In genomic region chr1:92733732-92734131, GRCm38 (mm10) we compare ENCODE assay signal across 25 mouse cellular contexts.
DNase-seq lines count a peak whose midpoint lies in the region; ATAC-seq lines count a peak whose summit lies in the region.
"Had no signal": no experiment of that assay in that cellular context is flagged by ENCODE, and none has a peak within 500 bp of the region (broad histone marks: within the 10 kb centered on the region; RNA-seq: fewer than 3 reads in every experiment).

No protein-coding gene starts in this region.

- 27% methylated on average over 8 of the region's 8 CpGs for WGBS in hindbrain, embryonic 13.5 days
- 58% methylated on average over 8 of the region's 8 CpGs for WGBS in hindbrain, embryonic 10.5 days
- WGBS in midbrain, embryonic 14.5 days: 28% methylated on average over 8 of the region's 8 CpGs
- 24% methylated on average over 8 of the region's 8 CpGs for WGBS in midbrain, embryonic 16.5 days
- WGBS in forebrain, embryonic 14.5 days: 8% methylated on average over 8 of the region's 8 CpGs

- no peak overlapping the region for H3K9ac ChIP-seq in hindbrain, embryonic 13.5 days
- H3K9ac ChIP-seq in midbrain, embryonic 14.5 days (replicated peaks; ENCODE audit: low read length): no peak overlapping the region
- no peak overlapping the region for H3K9ac ChIP-seq in midbrain, embryonic 16.5 days (ENCODE audit: low read depth, low read length)
- no peak overlapping the region for H3K9ac ChIP-seq in forebrain, embryonic 14.5 days (ENCODE audit: low read length)
- H3K9ac ChIP-seq: heart, embryonic 12.5 days; limb, embryonic 12.5 days; lung, embryonic 15.5 days; neural tube, embryonic 13.5 days; stomach, embryonic 15.5 days had no signal

- peaks cover 47% of the 10 kb centered on the region for H3K4me1 ChIP-seq in hindbrain, embryonic 13.5 days (replicated peaks)
- peaks cover 41% of the 10 kb centered on the region for H3K4me1 ChIP-seq in hindbrain, embryonic 10.5 days (replicated peaks)
- peaks cover 23% of the 10 kb centered on the region; the same call in 1 of the 2 replicates for H3K4me1 ChIP-seq in midbrain, embryonic 14.5 days (ENCODE audit: control insufficient read depth, insufficient read depth, low read length)
- peaks cover 17% of the 10 kb centered on the region for H3K4me1 ChIP-seq in midbrain, embryonic 16.5 days (ENCODE audit: control insufficient read depth, insufficient read depth, low read length)
- H3K4me1 ChIP-seq in forebrain, embryonic 14.5 days (ENCODE audit: control insufficient read depth, insufficient read depth, low read length): peaks cover 60% of the 10 kb centered on the region
- H3K4me1 ChIP-seq: limb, embryonic 12.5 days; lung, embryonic 15.5 days; stomach, embryonic 15.5 days had no signal

- H3K27me3 ChIP-seq in hindbrain, embryonic 13.5 days: 0 out of 2 replicates have a peak, but pooled peaks cover 2% of the 10 kb centered on the region
- peaks cover 6% of the 10 kb centered on the region; the same call in 1 of the 2 replicates for H3K27me3 ChIP-seq in hindbrain, embryonic 10.5 days (ENCODE audit: insufficient read depth, poor library complexity, severe bottlenecking)
- H3K27me3 ChIP-seq in midbrain, embryonic 14.5 days (ENCODE audit: control insufficient read depth, insufficient read depth, low read length): no peaks in the 10 kb centered on the region
- H3K27me3 ChIP-seq in midbrain, embryonic 16.5 days (ENCODE audit: control insufficient read depth, insufficient read depth, low read depth, low read length): no peaks in the 10 kb centered on the region
- H3K27me3 ChIP-seq in forebrain, embryonic 14.5 days (replicated peaks; ENCODE audit: control insufficient read depth, insufficient read depth, low read length): no peaks in the 10 kb centered on the region
- H3K27me3 ChIP-seq: neural tube, embryonic 13.5 days; Patski; stomach, embryonic 15.5 days had no signal

- no peaks in the 10 kb centered on the region for H3K9me3 ChIP-seq in hindbrain, embryonic 13.5 days
- H3K9me3 ChIP-seq in hindbrain, embryonic 10.5 days: no peaks in the 10 kb centered on the region
- no peaks in the 10 kb centered on the region for H3K9me3 ChIP-seq in midbrain, embryonic 14.5 days (ENCODE audit: control insufficient read depth, low read length)
- no peaks in the 10 kb centered on the region for H3K9me3 ChIP-seq in midbrain, embryonic 16.5 days (replicated peaks; ENCODE audit: control insufficient read depth, low read length, poor library complexity, severe bottlenecking)
- H3K9me3 ChIP-seq in forebrain, embryonic 14.5 days (replicated peaks; ENCODE audit: control insufficient read depth, low read length): no peaks in the 10 kb centered on the region
- H3K9me3 ChIP-seq: heart, embryonic 12.5 days; limb, embryonic 12.5 days; lung, embryonic 15.5 days; neural tube, embryonic 13.5 days; stomach, embryonic 15.5 days had no signal

- DNase-seq in hindbrain, embryonic 10.5 days (ENCODE audit: low spot score): no peak
- no peak for DNase-seq in midbrain, embryonic 14.5 days
- DNase-seq in forebrain, embryonic 14.5 days (ENCODE audit: low spot score): peak; percentile 71
- DNase-seq in ovary, postnatal 14 days (ENCODE audit: low spot score): no peak
- DNase-seq in right cerebral cortex, postnatal 36 days (ENCODE audit: low spot score in 2 of 2): no peak
- DNase-seq: adrenal gland, postnatal 10 days; cerebellum, adult 11-12 months; cerebellum, adult 9-11 months; gastrocnemius, postnatal 36 days; heart, adult 18-20 months; heart, postnatal 4 days; kidney, adult 11 months; kidney, postnatal 14 days; right cerebral cortex, postnatal 14 days had no signal

- H3K4me3 ChIP-seq in hindbrain, embryonic 13.5 days: no peak overlapping the region
- H3K4me3 ChIP-seq in hindbrain, embryonic 10.5 days: no peak overlapping the region
- H3K4me3 ChIP-seq in midbrain, embryonic 14.5 days (replicated peaks; ENCODE audit: low read depth, low read length): no peak overlapping the region
- H3K4me3 ChIP-seq in midbrain, embryonic 16.5 days (ENCODE audit: low read depth, low read length): no peak overlapping the region
- H3K4me3 ChIP-seq in forebrain, embryonic 14.5 days (ENCODE audit: low read depth, low read length): no peak overlapping the region
- H3K4me3 ChIP-seq: erythroblast, embryonic 14.5 days; heart, embryonic 12.5 days; left cerebral cortex, adult 2 months; limb, embryonic 12.5 days; lung, embryonic 15.5 days; neural tube, embryonic 13.5 days; stomach, embryonic 15.5 days had no signal

- H3K36me3 ChIP-seq in hindbrain, embryonic 13.5 days: no peaks in the 10 kb centered on the region
- H3K36me3 ChIP-seq in hindbrain, embryonic 10.5 days: no peaks in the 10 kb centered on the region
- no peaks in the 10 kb centered on the region for H3K36me3 ChIP-seq in midbrain, embryonic 14.5 days (ENCODE audit: control insufficient read depth, insufficient read depth, low read length)
- no peaks in the 10 kb centered on the region for H3K36me3 ChIP-seq in midbrain, embryonic 16.5 days (ENCODE audit: control insufficient read depth, insufficient read depth, low read length)
- H3K36me3 ChIP-seq in forebrain, embryonic 14.5 days (ENCODE audit: control insufficient read depth, insufficient read depth, low read length): no peaks in the 10 kb centered on the region
- H3K36me3 ChIP-seq: heart, embryonic 12.5 days; limb, embryonic 12.5 days; lung, embryonic 15.5 days; neural tube, embryonic 13.5 days; stomach, embryonic 15.5 days had no signal

- peak overlapping the region; percentile 31 for H3K27ac ChIP-seq in hindbrain, embryonic 13.5 days
- H3K27ac ChIP-seq in hindbrain, embryonic 10.5 days: no peak overlapping the region
- peak overlapping the region; percentile 57; the same call in 1 of the 2 replicates for H3K27ac ChIP-seq in midbrain, embryonic 14.5 days (replicated peaks; ENCODE audit: low read depth, low read length)
- no peak overlapping the region for H3K27ac ChIP-seq in midbrain, embryonic 16.5 days (ENCODE audit: low read length)
- H3K27ac ChIP-seq in forebrain, embryonic 14.5 days (ENCODE audit: low read depth, low read length): peak overlapping the region; percentile 65
- H3K27ac ChIP-seq: left cerebral cortex, adult 2 months; limb, embryonic 12.5 days; lung, embryonic 15.5 days; neural tube, embryonic 13.5 days; stomach, embryonic 15.5 days had no signal

- H3K4me2 ChIP-seq in hindbrain, embryonic 13.5 days: no peak overlapping the region
- no peak overlapping the region for H3K4me2 ChIP-seq in midbrain, embryonic 14.5 days (ENCODE audit: low read length)
- no peak overlapping the region for H3K4me2 ChIP-seq in midbrain, embryonic 16.5 days (ENCODE audit: low read length)
- H3K4me2 ChIP-seq in forebrain, embryonic 14.5 days (ENCODE audit: low read length): no peak overlapping the region
- H3K4me2 ChIP-seq: heart, embryonic 12.5 days; limb, embryonic 12.5 days; liver, embryonic 11.5 days; lung, embryonic 15.5 days; neural tube, embryonic 13.5 days; stomach, embryonic 15.5 days had no signal

- ATAC-seq in hindbrain, embryonic 13.5 days (ENCODE audit: low FRiP score): no peak
- ATAC-seq in midbrain, embryonic 14.5 days (ENCODE audit: low FRiP score, low TSS enrichment): no peak
- no peak for ATAC-seq in midbrain, embryonic 16.5 days
- ATAC-seq in forebrain, embryonic 14.5 days: no peak
- ATAC-seq: Patski had no signal

Comparison
In these comparisons a context has a peak if more than half of its experiments do, and no peak if none do; other contexts are left out.
1. H3K27ac ChIP-seq: peak in hindbrain, embryonic 13.5 days (single experiment), midbrain, embryonic 14.5 days (single experiment) and forebrain, embryonic 14.5 days (single experiment); none in hindbrain, embryonic 10.5 days (single experiment) and midbrain, embryonic 16.5 days (single experiment).